Mouse (Mus musculus): ENCODE measurements at regions not wholly inside any gene's neighbourhood (a gene's known extent, or its start where the extent isn't known, plus 50 kb on each side); places are given as distances from the start of the nearest gene placed in this dataset.
A peak's percentile ranks its signal among the peaks of the same experiment; 100 is the strongest.

GRCm38 (mm10) chr11:63396386-63396785, 267.6 kb downstream of the Pmp22 start:
- 76% methylated on average over 8 of the region's 8 CpGs for WGBS
- H3K4me3 ChIP-seq (ENCODE audit: low read depth, low read length), result no peak overlapping the region
- H3K9ac ChIP-seq (ENCODE audit: low read depth, low read length), result no peak overlapping the region
- H3K4me2 ChIP-seq (replicated peaks; ENCODE audit: low read depth), result no peak overlapping the region
- H3K4me1 ChIP-seq (replicated peaks; ENCODE audit: control insufficient read depth, insufficient read depth, low read length), result no peaks in the 10 kb centered on the region
- no peak for ATAC-seq
- no peaks in the 10 kb centered on the region for H3K36me3 ChIP-seq (ENCODE audit: control insufficient read depth, insufficient read depth)
- H3K27me3 ChIP-seq (replicated peaks; ENCODE audit: control insufficient read depth, insufficient read depth, low read length), result no peaks in the 10 kb centered on the region
- no peaks in the 10 kb centered on the region for H3K9me3 ChIP-seq (ENCODE audit: control insufficient read depth)
- H3K27ac ChIP-seq (ENCODE audit: low read depth, low read length), result no peak overlapping the region
- TF ChIP-seq CTCF (IDR thresholded peaks at IDR 0.05; ENCODE audit: low read depth), result no peak

GRCm38 (mm10) chr11:63402741-63403140, 274.0 kb downstream of the Pmp22 start:
- Histone ChIP-seq H3K4me2 (replicated peaks; ENCODE audit: low read depth) (no peak overlapping the region), H3K27ac (ENCODE audit: low read depth, low read length) (no peak overlapping the region), H3K9me3 (ENCODE audit: control insufficient read depth) (no peaks in the 10 kb centered on the region), H3K36me3 (ENCODE audit: control insufficient read depth, insufficient read depth) (no peaks in the 10 kb centered on the region), H3K4me3 (ENCODE audit: low read depth, low read length) (no peak overlapping the region), H3K27me3 (replicated peaks; ENCODE audit: control insufficient read depth, insufficient read depth, low read length) (no peaks in the 10 kb centered on the region), H3K9ac (ENCODE audit: low read depth, low read length) (no peak overlapping the region), H3K4me1 (replicated peaks; ENCODE audit: control insufficient read depth, insufficient read depth, low read length) (no peaks in the 10 kb centered on the region)
- no peak for ATAC-seq
- 65% methylated on average over 5 of the region's 5 CpGs for WGBS
- TF ChIP-seq CTCF (IDR thresholded peaks at IDR 0.05; ENCODE audit: low read depth), result no peak

- ATAC-seq, result no peak
- H3K4me2 ChIP-seq (replicated peaks; ENCODE audit: low read depth), result no peak overlapping the region
- WGBS, result 17% methylated on average over 11 of the region's 11 CpGs
Measured at GRCm38 (mm10) chr11:63404719-63405118, 275.9 kb downstream of the Pmp22 start.

GRCm38 (mm10) chr11:63409431-63409830, 280.6 kb downstream of the Pmp22 start:
- Histone ChIP-seq H3K9ac (ENCODE audit: low read depth, low read length) (no peak overlapping the region), H3K4me1 (replicated peaks; ENCODE audit: control insufficient read depth, insufficient read depth, low read length) (0 out of 2 replicates have a peak, but pooled peaks cover 5% of the 10 kb centered on the region), H3K27ac (ENCODE audit: low read depth, low read length) (no peak overlapping the region), H3K36me3 (ENCODE audit: control insufficient read depth, insufficient read depth) (no peaks in the 10 kb centered on the region), H3K4me2 (replicated peaks; ENCODE audit: low read depth) (no peak overlapping the region), H3K27me3 (replicated peaks; ENCODE audit: control insufficient read depth, insufficient read depth, low read length) (no peaks in the 10 kb centered on the region), H3K9me3 (ENCODE audit: control insufficient read depth) (no peaks in the 10 kb centered on the region), H3K4me3 (ENCODE audit: low read depth, low read length) (no peak overlapping the region)
- TF ChIP-seq CTCF (IDR thresholded peaks at IDR 0.05; ENCODE audit: low read depth), result no peak
- 88% methylated on average over 1 of the region's 1 CpGs for WGBS
- ATAC-seq, result no peak

More at GRCm38 (mm10) chr11:63404719-63405118, 275.9 kb downstream of the Pmp22 start:
- H3K27ac ChIP-seq (ENCODE audit: low read depth, low read length), result no peak overlapping the region
- no peaks in the 10 kb centered on the region for H3K4me1 ChIP-seq (replicated peaks; ENCODE audit: control insufficient read depth, insufficient read depth, low read length)
- H3K27me3 ChIP-seq (replicated peaks; ENCODE audit: control insufficient read depth, insufficient read depth, low read length), result no peaks in the 10 kb centered on the region
- no peaks in the 10 kb centered on the region for H3K36me3 ChIP-seq (ENCODE audit: control insufficient read depth, insufficient read depth)
- no peak overlapping the region for H3K9ac ChIP-seq (ENCODE audit: low read depth, low read length)
- H3K9me3 ChIP-seq (ENCODE audit: control insufficient read depth), result no peaks in the 10 kb centered on the region
- H3K4me3 ChIP-seq (ENCODE audit: low read depth, low read length), result no peak overlapping the region
- peak; percentile 89 for TF ChIP-seq CTCF (IDR thresholded peaks at IDR 0.05; ENCODE audit: low read depth)

- 0 out of 2 replicates have a peak, but pooled peaks cover 5% of the 10 kb centered on the region for H3K4me1 ChIP-seq (replicated peaks; ENCODE audit: control insufficient read depth, insufficient read depth, low read length)
- no peaks in the 10 kb centered on the region for H3K27me3 ChIP-seq (replicated peaks; ENCODE audit: control insufficient read depth, insufficient read depth, low read length)
- no peak overlapping the region for H3K4me2 ChIP-seq (replicated peaks; ENCODE audit: low read depth)
- no peaks in the 10 kb centered on the region for H3K36me3 ChIP-seq (ENCODE audit: control insufficient read depth, insufficient read depth)
- H3K9me3 ChIP-seq (ENCODE audit: control insufficient read depth), result no peaks in the 10 kb centered on the region
- no peak overlapping the region for H3K27ac ChIP-seq (ENCODE audit: low read depth, low read length)
- WGBS, result 96% methylated on average over 4 of the region's 4 CpGs
- no peak for TF ChIP-seq CTCF (IDR thresholded peaks at IDR 0.05; ENCODE audit: low read depth)
- H3K9ac ChIP-seq (ENCODE audit: low read depth, low read length), result no peak overlapping the region
- no peak for ATAC-seq
- H3K4me3 ChIP-seq (ENCODE audit: low read depth, low read length), result no peak overlapping the region
Measured at GRCm38 (mm10) chr11:63410921-63411320, 282.1 kb downstream of the Pmp22 start.

GRCm38 (mm10) chr11:63412364-63412991, 283.7 kb downstream of the Pmp22 start:
- Histone ChIP-seq H3K9ac (ENCODE audit: low read depth, low read length) (peak overlapping the region; percentile 31; the same call in 1 of the 2 replicates), H3K4me2 (replicated peaks; ENCODE audit: low read depth) (peak overlapping the region; percentile 63), H3K27me3 (replicated peaks; ENCODE audit: control insufficient read depth, insufficient read depth, low read length) (no peaks in the 10 kb centered on the region), H3K4me3 (ENCODE audit: low read depth, low read length) (peak overlapping the region; percentile 32), H3K36me3 (ENCODE audit: control insufficient read depth, insufficient read depth) (no peaks in the 10 kb centered on the region), H3K4me1 (replicated peaks; ENCODE audit: control insufficient read depth, insufficient read depth, low read length) (0 out of 2 replicates have a peak, but pooled peaks cover 5% of the 10 kb centered on the region), H3K9me3 (ENCODE audit: control insufficient read depth) (no peaks in the 10 kb centered on the region), H3K27ac (ENCODE audit: low read depth, low read length) (no peak overlapping the region)
- no peak for TF ChIP-seq CTCF (IDR thresholded peaks at IDR 0.05; ENCODE audit: low read depth)
- WGBS, result 17% methylated on average over 18 of the region's 18 CpGs
- ATAC-seq, result no peak

Data from intestine, postnatal 0 days (tissue).